Mouse (Mus musculus): ENCODE results near the gene Gtsf1. TPM values are rescaled to one million over a fixed set of nuclear protein-coding genes. Genes with fewer than 3 reads are reported as not detected.
"Not testable (repeated sequence)": the region's sequence is repeated elsewhere in the genome, so short reads cannot be mapped to it uniquely, and the experiment has no call there.

Gene Gtsf1
- total RNA-seq (2022), result not detected

- DNase-seq (ENCODE audit: low spot score in 2 of 2), result no peak
Measured at GRCm38 (mm10) chr15:103430241-103430640, at the start of gene Gtsf1. TSS of gene Gtsf1 (minus strand) at chr15:103430470.

- DNase-seq (ENCODE audit: low spot score in 2 of 2), result no peak
Measured at GRCm38 (mm10) chr15:103479080-103479606, 48.9 kb upstream of the Gtsf1 start.

- no peak for DNase-seq (ENCODE audit: low spot score in 2 of 2)
Measured at GRCm38 (mm10) chr15:103473769-103474168, 43.5 kb upstream of the Gtsf1 start.

GRCm38 (mm10) chr15:103473182-103473581 lies 42.9 kb upstream of the Gtsf1 start:
- no peak for DNase-seq (ENCODE audit: low spot score in 2 of 2)

- no peak for DNase-seq (ENCODE audit: low spot score in 2 of 2)
Measured at GRCm38 (mm10) chr15:103472265-103472664, 42.0 kb upstream of the Gtsf1 start.

- no peak for DNase-seq (ENCODE audit: low spot score in 2 of 2)
Measured at GRCm38 (mm10) chr15:103471488-103472194, 41.4 kb upstream of the Gtsf1 start.

GRCm38 (mm10) chr15:103462539-103463261 lies 32.4 kb upstream of the Gtsf1 start:
- no peak for DNase-seq (ENCODE audit: low spot score in 2 of 2)

- no peak for DNase-seq (ENCODE audit: low spot score in 2 of 2)
Measured at GRCm38 (mm10) chr15:103454449-103454848, 24.2 kb upstream of the Gtsf1 start.

GRCm38 (mm10) chr15:103453551-103454218 lies 23.4 kb upstream of the Gtsf1 start, which contains the start of gene Nckap1l:
TSS of gene Nckap1l (plus strand) at chr15:103453794.
- DNase-seq (ENCODE audit: low spot score in 2 of 2), result peak in 1 of 2 experiments; percentile 24

- no peak for DNase-seq (ENCODE audit: low spot score in 2 of 2)
Measured at GRCm38 (mm10) chr15:103448369-103448768, 18.1 kb upstream of the Gtsf1 start, which contains the start of gene Gtsf2. TSS of gene Gtsf2 (minus strand) at chr15:103448469.

GRCm38 (mm10) chr15:103445966-103446365 lies 15.7 kb upstream of the Gtsf1 start:
- DNase-seq (ENCODE audit: low spot score in 2 of 2), result not testable (repeated sequence)

GRCm38 (mm10) chr15:103427017-103427416 lies 3.3 kb downstream of the Gtsf1 start:
- no peak for DNase-seq (ENCODE audit: low spot score in 2 of 2)

- DNase-seq (ENCODE audit: low spot score in 2 of 2), result not testable (repeated sequence)
Measured at GRCm38 (mm10) chr15:103405586-103405985, 24.7 kb downstream of the Gtsf1 start.

- no peak for DNase-seq (ENCODE audit: low spot score in 2 of 2)
Measured at GRCm38 (mm10) chr15:103401361-103401760, 28.9 kb downstream of the Gtsf1 start.

GRCm38 (mm10) chr15:103393577-103393976 lies 36.7 kb downstream of the Gtsf1 start:
- DNase-seq (ENCODE audit: low spot score in 2 of 2), result no peak

- no peak for DNase-seq (ENCODE audit: low spot score in 2 of 2)
Measured at GRCm38 (mm10) chr15:103388556-103389145, 41.6 kb downstream of the Gtsf1 start.

GRCm38 (mm10) chr15:103383771-103384488 lies 46.3 kb downstream of the Gtsf1 start:
- DNase-seq (ENCODE audit: low spot score in 2 of 2), result no peak

GRCm38 (mm10) chr15:103382795-103383406 lies 47.4 kb downstream of the Gtsf1 start:
- no peak for DNase-seq (ENCODE audit: low spot score in 2 of 2)

GRCm38 (mm10) chr15:103382075-103382474 lies 48.2 kb downstream of the Gtsf1 start:
- no peak for DNase-seq (ENCODE audit: low spot score in 2 of 2)

- no peak for DNase-seq (ENCODE audit: low spot score in 2 of 2)
Measured at GRCm38 (mm10) chr15:103378665-103379356, 51.5 kb downstream of the Gtsf1 start.
